Mouse (Mus musculus) lung, postnatal 0 days (tissue): Measurements from ENCODE around the gene Gse1. TPM values are rescaled to one million over a fixed set of nuclear protein-coding genes. Genes with fewer than 3 reads are reported as not detected.

Experiments used
- ATAC-seq: fragments of 200-750 bp; cut with Nextera tagmentation; 2 replicates; pipeline ENCODE4 v1.8.0; 2017; ENCODE audit warnings: moderate library complexity
- DNase-seq: peaks from one replicate; pipeline ENCODE4 v3.0.0-alpha.2; 2016; ENCODE audit warnings: low spot score
- H3K27ac ChIP-seq: fragments of 300-500 bp; sonication (generic); 2 replicates; pipeline ENCODE4 v1.5.1; 2014; ENCODE audit warnings: antibody characterized with exemption, mild to moderate bottlenecking, low read length, mixed read lengths
- H3K27me3 ChIP-seq: fragments of 300-500 bp; sonication (generic); replicated peaks from 2 replicates; pipeline ENCODE4 v1.6.1; 2014; ENCODE audit warnings: low read length, mixed read lengths; ENCODE audit not compliant: insufficient read depth
- H3K36me3 ChIP-seq: fragments of 300-500 bp; sonication (generic); 2 replicates; pipeline ENCODE4 v1.6.1; 2014; ENCODE audit warnings: low read length, mixed read lengths; ENCODE audit not compliant: insufficient read depth
- H3K4me1 ChIP-seq: fragments of 300-500 bp; sonication (generic); 2 replicates; pipeline ENCODE4 v1.6.1; 2014; ENCODE audit warnings: antibody characterized with exemption, low read depth, low read length, mixed read lengths; ENCODE audit not compliant: insufficient read depth
- H3K4me2 ChIP-seq: fragments of 300-500 bp; sonication (generic); replicated peaks from 2 replicates; pipeline ENCODE4 v1.6.1; 2014; ENCODE audit warnings: low read depth, mild to moderate bottlenecking, low read length, moderate library complexity, mixed read lengths
- H3K4me3 ChIP-seq: fragments of 300-500 bp; sonication (generic); 2 replicates; pipeline ENCODE4 v1.5.1; 2014; ENCODE audit warnings: low read depth, low read length
- H3K9ac ChIP-seq: fragments of 300-500 bp; sonication (generic); replicated peaks from 2 replicates; pipeline ENCODE4 v1.6.1; 2014; ENCODE audit warnings: low read depth, mild to moderate bottlenecking
- H3K9me3 ChIP-seq: fragments of 300-500 bp; sonication (generic); 2 replicates; pipeline ENCODE4 v1.6.1; 2016; ENCODE audit warnings: low read length, mixed read lengths
- CTCF ChIP-seq: IDR thresholded peaks from 2 replicates; pipeline ENCODE4 v1.5.1; 2016; ENCODE audit warnings: antibody characterized with exemption, mild to moderate bottlenecking
- EP300 ChIP-seq: IDR thresholded peaks from 2 replicates; pipeline ENCODE4 v1.6.1; 2016; ENCODE audit warnings: antibody characterized with exemption, mild to moderate bottlenecking, control low read depth
- WGBS: fragments of 180-500 bp; shearing (Covaris S2); extraction: QIAGEN DNeasy Blood & Tissue Kit; methylation state at CpG from one replicate; pipeline ENCODE4 v1.1.7; 2014; 5-methylcytosine and 5-hydroxymethylcytosine counted together
- polyA plus RNA-seq: library from polyadenylated mRNA; unstranded; fragments of >200 nt; fragmentation: Nextera tagmentation; extraction: Ambion mirVana; gene quantifications from 2 replicates; pipeline ENCODE4 v1.2.1, GENCODE M21; 2015

Gene Gse1
- polyA plus RNA-seq, 1 experiment from 2014 or later, result 9.9 TPM

DNA sequence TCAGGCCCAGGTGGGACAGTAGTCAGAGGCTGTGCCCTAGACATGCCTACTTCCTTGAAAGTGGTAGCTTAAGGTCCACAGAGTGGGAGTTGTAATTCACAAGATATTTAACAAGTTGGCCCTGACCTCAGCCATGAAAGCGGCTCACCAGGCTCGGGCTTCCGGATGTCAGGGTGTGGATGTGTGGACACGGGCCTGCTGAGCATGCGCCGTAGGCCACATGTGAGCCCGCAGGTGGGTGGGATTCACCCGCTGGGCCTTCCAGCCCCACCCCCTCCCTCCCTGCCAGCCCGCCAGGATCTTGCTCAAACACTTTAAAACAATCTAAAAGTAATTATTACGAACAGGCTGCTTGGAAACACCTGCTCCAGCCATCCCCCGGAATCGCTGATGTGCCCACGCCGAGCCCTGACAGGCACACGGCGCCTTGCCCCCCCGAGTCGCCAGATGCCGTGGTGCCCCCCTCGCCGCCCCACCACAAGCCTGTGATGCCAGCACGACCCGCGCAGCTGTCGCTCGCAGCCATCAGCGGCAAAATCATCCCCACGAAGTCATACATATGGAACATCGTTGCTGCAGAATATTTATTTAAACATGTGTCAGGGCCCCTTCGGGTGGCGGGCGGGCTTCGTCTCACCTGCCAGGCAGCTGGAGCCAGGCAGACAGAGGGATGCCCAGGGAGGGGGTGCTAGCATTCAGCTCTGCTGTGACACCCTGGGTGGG, 171.1 kb downstream of the Gse1 start:
- ATAC-seq, result no peak
- DNase-seq, result peak; percentile 54
- 0 out of 2 replicates have a peak, but pooled peaks cover 6% of the 10 kb centered on the region for H3K4me1 ChIP-seq
- no peaks in the 10 kb centered on the region for H3K27me3 ChIP-seq
- WGBS, result 30% methylated on average over 33 of the region's 33 CpGs
- no peaks in the 10 kb centered on the region for H3K36me3 ChIP-seq
- H3K27ac ChIP-seq, result no peak overlapping the region
- no peak for TF ChIP-seq CTCF
- no peak for TF ChIP-seq EP300
- no peak overlapping the region for H3K4me3 ChIP-seq
- no peaks in the 10 kb centered on the region for H3K9me3 ChIP-seq
- H3K4me2 ChIP-seq, result no peak overlapping the region; the same call in 1 of the 2 replicates
- H3K9ac ChIP-seq, result no peak overlapping the region

DNA sequence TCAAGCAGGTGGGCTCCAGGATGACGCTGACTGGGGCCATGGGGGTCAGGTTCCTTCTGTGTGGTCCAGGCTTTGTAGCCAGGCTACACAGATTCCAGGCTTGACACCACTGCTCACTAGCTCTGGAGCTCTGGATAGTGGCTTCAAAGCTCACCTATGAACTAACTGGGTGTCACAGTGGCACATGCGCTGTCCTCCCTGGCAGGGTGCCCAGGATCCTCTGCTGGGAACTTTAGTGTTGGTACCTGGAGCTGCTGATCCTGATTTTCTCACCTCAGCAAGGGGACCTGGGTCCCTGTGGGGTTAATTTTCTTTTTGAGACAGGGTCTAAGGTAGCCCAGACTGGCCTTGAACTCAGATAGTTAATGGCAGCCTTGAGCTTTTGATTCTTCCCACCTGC, 173.0 kb downstream of the Gse1 start:
- H3K4me3 ChIP-seq, result no peak overlapping the region
- 0 out of 2 replicates have a peak, but pooled peaks cover 6% of the 10 kb centered on the region for H3K4me1 ChIP-seq
- H3K27me3 ChIP-seq, result no peaks in the 10 kb centered on the region
- no peaks in the 10 kb centered on the region for H3K36me3 ChIP-seq
- no peaks in the 10 kb centered on the region for H3K9me3 ChIP-seq
- DNase-seq (no peak), ATAC-seq (no peak)
- H3K9ac ChIP-seq, result no peak overlapping the region
- no peak overlapping the region for H3K27ac ChIP-seq
- H3K4me2 ChIP-seq, result no peak overlapping the region
- WGBS, result 81% methylated on average over 2 of the region's 2 CpGs
- TF ChIP-seq CTCF, result no peak
- no peak for TF ChIP-seq EP300

DNA sequence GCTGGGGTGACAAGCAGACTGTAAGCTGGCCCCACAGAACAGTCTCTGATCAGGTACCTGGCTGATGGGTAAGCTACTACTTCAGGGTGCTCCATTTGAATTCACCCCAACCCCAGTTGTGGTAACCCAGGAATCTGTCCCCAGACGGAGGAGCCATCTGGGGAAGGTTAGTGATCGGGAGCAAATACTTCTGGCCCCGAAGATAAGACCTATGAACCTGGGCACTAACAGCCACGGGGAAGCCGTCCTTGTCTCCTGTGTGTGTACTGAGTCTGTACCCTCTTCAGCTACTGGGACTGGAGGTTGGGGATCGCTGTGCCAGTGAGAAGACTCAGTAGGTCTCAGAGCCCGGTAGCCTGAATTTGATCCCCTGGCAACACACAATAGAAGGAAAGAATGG, 173.5 kb downstream of the Gse1 start:
- Histone ChIP-seq H3K4me1 (0 out of 2 replicates have a peak, but pooled peaks cover 5% of the 10 kb centered on the region), H3K36me3 (no peaks in the 10 kb centered on the region), H3K9me3 (no peaks in the 10 kb centered on the region), H3K4me2 (no peak overlapping the region), H3K27ac (no peak overlapping the region), H3K4me3 (no peak overlapping the region), H3K9ac (no peak overlapping the region), H3K27me3 (no peaks in the 10 kb centered on the region)
- DNase-seq (no peak), ATAC-seq (no peak)
- TF ChIP-seq CTCF (no peak), EP300 (no peak)
- 84% methylated on average over 7 of the region's 7 CpGs for WGBS

DNA sequence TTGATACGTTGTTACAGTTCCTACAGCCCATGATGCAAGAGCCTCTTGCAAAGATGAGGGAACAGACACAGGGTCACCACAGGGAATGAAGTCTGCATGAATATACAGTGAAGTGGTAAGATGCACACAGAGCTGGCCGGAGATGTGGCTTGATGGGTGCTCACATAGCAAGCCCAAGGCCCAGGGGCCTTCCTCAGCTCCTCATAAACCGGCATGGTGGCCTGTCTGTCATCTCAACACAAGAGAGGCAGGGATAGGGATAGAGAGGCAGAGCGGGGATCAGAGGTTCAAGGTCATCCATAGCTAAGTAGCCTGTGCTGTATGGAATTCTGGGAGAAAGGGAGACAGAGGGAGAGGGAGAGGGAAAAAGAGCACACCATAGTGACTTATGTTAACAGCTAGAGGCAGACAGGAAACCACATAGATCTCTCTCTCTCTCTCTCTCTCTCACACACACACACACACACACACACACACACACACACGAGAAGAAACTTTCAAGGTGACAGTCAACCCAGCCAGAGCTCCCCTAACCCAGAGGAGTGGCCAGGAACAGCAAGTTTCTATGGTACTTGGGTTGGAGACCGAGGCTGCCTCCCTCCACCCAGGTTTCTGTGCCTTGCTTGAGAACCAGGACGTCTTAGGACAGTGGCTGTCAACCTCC, 175.5 kb downstream of the Gse1 start:
- TF ChIP-seq EP300 (no peak), CTCF (no peak)
- H3K36me3 ChIP-seq, result no peaks in the 10 kb centered on the region

DNA sequence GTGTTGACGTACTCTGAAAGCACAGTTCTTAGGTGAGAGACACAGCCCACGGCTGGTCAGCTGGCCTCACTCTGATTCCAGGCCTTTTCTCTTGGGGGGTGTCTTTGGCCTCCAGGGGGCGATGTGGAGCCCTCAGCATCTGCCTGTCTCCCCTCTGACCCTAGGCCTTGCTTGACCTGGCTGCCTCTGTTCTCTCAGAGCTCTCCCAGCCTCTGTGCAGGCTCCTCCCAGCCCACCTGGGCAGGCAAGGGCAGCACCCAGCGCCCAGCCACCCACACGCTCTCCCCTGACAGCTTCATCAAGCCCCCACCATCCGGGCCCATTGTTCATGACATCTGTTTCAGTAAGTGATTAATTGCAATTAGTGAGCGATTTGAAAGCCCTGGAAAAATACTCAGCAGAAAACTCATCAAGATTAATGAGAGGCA, 176.4 kb downstream of the Gse1 start:
- Histone ChIP-seq H3K4me2 (no peak overlapping the region), H3K4me1 (peaks cover 5% of the 10 kb centered on the region; the same call in 1 of the 2 replicates), H3K4me3 (no peak overlapping the region), H3K9ac (no peak overlapping the region), H3K27me3 (no peaks in the 10 kb centered on the region), H3K27ac (no peak overlapping the region), H3K36me3 (no peaks in the 10 kb centered on the region), H3K9me3 (no peaks in the 10 kb centered on the region)
- no peak for ATAC-seq
- WGBS, result 47% methylated on average over 7 of the region's 7 CpGs
- DNase-seq, result peak; percentile 64
- TF ChIP-seq CTCF (peak; percentile 77), EP300 (no peak)

More for the DNA sequence above, 175.5 kb downstream of the Gse1 start:
- Histone ChIP-seq H3K4me3 (no peak overlapping the region), H3K27me3 (no peaks in the 10 kb centered on the region), H3K9ac (no peak overlapping the region), H3K27ac (no peak overlapping the region), H3K9me3 (no peaks in the 10 kb centered on the region), H3K4me2 (no peak overlapping the region), H3K4me1 (no peaks in the 10 kb centered on the region; the same call in 1 of the 2 replicates)
- ATAC-seq (no peak), DNase-seq (no peak)
- 80% methylated on average over 7 of the region's 7 CpGs for WGBS

DNA sequence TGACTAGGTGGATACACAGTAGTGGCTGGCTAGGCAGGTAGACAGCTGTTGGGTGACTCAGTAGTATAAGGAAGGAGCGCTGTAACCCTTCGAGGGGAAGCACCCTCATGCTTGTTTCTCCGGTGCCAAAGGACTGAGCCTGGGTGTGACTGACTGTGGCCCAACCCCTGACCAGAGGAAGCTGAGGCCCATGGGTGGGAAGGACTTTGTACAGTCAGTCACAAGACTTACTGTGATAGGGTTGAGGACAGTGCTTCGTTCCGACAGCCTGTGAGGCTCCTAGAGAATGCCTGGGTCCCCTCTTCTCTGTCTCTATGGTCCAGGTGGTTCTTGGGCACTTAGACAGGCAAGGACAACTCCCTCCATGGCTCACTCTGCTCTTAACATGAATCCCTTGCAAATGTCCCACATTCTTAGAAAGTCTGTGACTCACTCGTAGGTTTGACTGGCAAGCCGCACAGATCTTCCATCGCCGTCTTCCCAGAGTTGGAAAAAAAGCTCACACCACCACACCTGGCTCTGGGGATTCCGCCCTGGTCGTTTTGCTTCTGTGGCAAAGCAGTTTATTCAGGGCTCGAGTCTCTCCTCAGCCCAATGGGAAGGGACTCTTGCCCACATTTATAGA, 177.9 kb downstream of the Gse1 start:
- H3K4me1 ChIP-seq, result peaks cover 5% of the 10 kb centered on the region; the same call in 1 of the 2 replicates
- TF ChIP-seq CTCF, result no peak
- TF ChIP-seq EP300, result no peak
- H3K27ac ChIP-seq, result no peak overlapping the region
- H3K4me2 ChIP-seq, result no peak overlapping the region
- WGBS, result 88% methylated on average over 12 of the region's 12 CpGs
- H3K36me3 ChIP-seq, result no peaks in the 10 kb centered on the region
- DNase-seq, result no peak
- no peaks in the 10 kb centered on the region for H3K27me3 ChIP-seq
- ATAC-seq, result no peak
- no peak overlapping the region for H3K9ac ChIP-seq
- H3K9me3 ChIP-seq, result no peaks in the 10 kb centered on the region
- H3K4me3 ChIP-seq, result no peak overlapping the region
